Mouse (Mus musculus): ENCODE data around the gene Myo18a. TPM values are rescaled to one million over a fixed set of nuclear protein-coding genes. Genes with fewer than 3 reads are reported as not detected.
A peak's percentile ranks its signal among the peaks of the same experiment; 100 is the strongest.

Myo18a gene
- polyA plus RNA-seq, 1 experiment from 2014 or later, result 16.0 TPM

DNA sequence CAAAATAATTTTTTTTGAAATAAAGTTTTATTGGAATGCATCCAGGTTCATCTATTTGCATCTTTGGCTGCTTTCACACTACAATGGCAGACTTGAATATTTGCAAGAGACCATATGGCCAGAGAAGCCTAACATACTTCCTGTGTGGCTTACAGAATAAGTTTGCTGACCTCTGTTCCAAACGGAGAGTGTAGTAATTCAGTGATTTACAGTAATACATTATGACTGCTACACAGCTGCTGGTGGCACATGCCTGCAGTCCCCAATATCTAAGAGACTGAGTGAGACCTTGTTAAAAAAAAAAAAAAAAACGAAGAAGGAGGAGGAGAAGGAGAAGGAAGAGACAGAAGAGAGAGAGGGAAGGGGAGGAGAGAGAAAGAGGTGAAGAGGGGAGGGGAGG is 126.4 kb downstream of the Myo18a start:
- no peaks in the 10 kb centered on the region; the same call in 1 of the 2 replicates for H3K4me1 ChIP-seq (ENCODE audit: control insufficient read depth, low read depth, low read length)
- no peak overlapping the region for H3K9ac ChIP-seq (ENCODE audit: low read depth, low read length)
- WGBS (ENCODE audit: insufficient replicate concordance), result 3% methylated on average over 1 of the region's 2 CpGs
- H3K27me3 ChIP-seq (ENCODE audit: control insufficient read depth, insufficient read depth, low read depth, low read length), result peaks cover 3% of the 10 kb centered on the region; the same call in 1 of the 2 replicates
- no peak overlapping the region for H3K4me2 ChIP-seq (ENCODE audit: low read depth, low read length)
- no peak overlapping the region for H3K4me3 ChIP-seq (ENCODE audit: low read depth, low read length)
- no peak for ATAC-seq (ENCODE audit: low read depth)
- no peak overlapping the region for H3K27ac ChIP-seq (ENCODE audit: low read length)
- H3K36me3 ChIP-seq (ENCODE audit: control insufficient read depth, insufficient read depth), result no peaks in the 10 kb centered on the region
- no peaks in the 10 kb centered on the region for H3K9me3 ChIP-seq (replicated peaks; ENCODE audit: control insufficient read depth, low read length)

DNA sequence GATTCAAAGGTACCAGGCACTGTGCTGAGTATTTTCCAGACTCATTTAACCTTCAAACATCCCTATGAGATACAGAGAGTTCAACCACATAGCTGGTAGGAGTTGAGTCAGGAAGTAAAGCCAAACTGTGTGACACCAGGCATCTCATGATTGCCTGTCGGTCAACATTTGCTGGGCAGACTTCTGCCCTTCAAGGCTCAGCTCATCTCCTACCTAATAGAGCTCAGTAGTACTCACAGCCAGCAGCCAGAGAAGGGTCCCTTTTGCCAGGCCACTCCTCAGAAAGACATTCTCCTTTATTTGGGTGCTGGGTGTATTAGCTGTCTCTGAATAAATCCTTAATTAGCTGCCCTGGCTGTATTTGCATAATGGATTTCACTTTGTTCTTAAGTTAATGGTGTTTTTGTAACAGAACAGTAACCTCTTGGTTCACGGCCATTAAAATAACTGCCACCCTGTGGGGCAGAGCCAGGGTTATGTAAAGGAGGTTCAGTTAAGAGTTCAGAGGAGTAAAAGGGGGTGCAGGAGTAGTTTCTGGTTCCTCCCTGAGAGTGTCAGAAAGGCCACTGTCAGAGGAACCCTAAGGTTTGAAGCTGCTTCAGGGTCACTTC is 127.7 kb downstream of the Myo18a start:
- no peaks in the 10 kb centered on the region for H3K9me3 ChIP-seq (replicated peaks; ENCODE audit: control insufficient read depth, low read length)
- H3K4me1 ChIP-seq (ENCODE audit: control insufficient read depth, low read depth, low read length), result peaks cover 3% of the 10 kb centered on the region; the same call in 1 of the 2 replicates
- H3K4me2 ChIP-seq (ENCODE audit: low read depth, low read length), result no peak overlapping the region
- WGBS (ENCODE audit: insufficient replicate concordance), result 41% methylated on average over 2 of the region's 2 CpGs
- peaks cover 3% of the 10 kb centered on the region; the same call in 1 of the 2 replicates for H3K27me3 ChIP-seq (ENCODE audit: control insufficient read depth, insufficient read depth, low read depth, low read length)
- ATAC-seq (ENCODE audit: low read depth), result no peak
- H3K9ac ChIP-seq (ENCODE audit: low read depth, low read length), result no peak overlapping the region
- no peak overlapping the region for H3K4me3 ChIP-seq (ENCODE audit: low read depth, low read length)
- no peak overlapping the region for H3K27ac ChIP-seq (ENCODE audit: low read length)
- no peaks in the 10 kb centered on the region for H3K36me3 ChIP-seq (ENCODE audit: control insufficient read depth, insufficient read depth)

DNA sequence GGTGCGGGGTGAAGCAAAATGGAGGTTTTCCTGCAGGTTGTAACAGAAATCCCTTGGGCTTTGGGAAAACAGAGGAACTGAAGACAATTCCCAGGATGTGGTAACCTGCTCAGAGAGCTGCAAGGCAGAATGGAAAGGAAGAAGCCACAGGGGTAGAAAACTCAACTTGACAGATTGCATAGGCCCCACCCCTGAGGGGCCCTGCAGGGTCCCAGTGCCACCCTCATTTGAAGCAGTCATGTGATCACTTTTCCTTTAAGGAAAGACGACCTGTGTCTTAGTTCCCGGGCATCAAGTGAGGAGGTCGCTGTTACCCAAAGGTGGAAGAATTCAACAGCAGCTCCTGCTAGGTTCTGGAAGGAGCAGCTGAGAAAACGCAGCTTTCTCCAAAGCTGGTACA is 129.8 kb downstream of the Myo18a start:
- Histone ChIP-seq H3K36me3 (ENCODE audit: control insufficient read depth, insufficient read depth) (no peaks in the 10 kb centered on the region), H3K4me2 (ENCODE audit: low read depth, low read length) (peak overlapping the region; percentile 39), H3K4me3 (ENCODE audit: low read depth, low read length) (peak overlapping the region; percentile 50), H3K27ac (ENCODE audit: low read length) (peak overlapping the region; percentile 65; the same call in 1 of the 2 replicates), H3K27me3 (ENCODE audit: control insufficient read depth, insufficient read depth, low read depth, low read length) (peaks cover 19% of the 10 kb centered on the region), H3K9ac (ENCODE audit: low read depth, low read length) (peak overlapping the region; percentile 13; the same call in 1 of the 2 replicates), H3K9me3 (replicated peaks; ENCODE audit: control insufficient read depth, low read length) (no peaks in the 10 kb centered on the region), H3K4me1 (ENCODE audit: control insufficient read depth, low read depth, low read length) (peaks cover 3% of the 10 kb centered on the region; the same call in 1 of the 2 replicates)
- no peak for ATAC-seq (ENCODE audit: low read depth)
- 20% methylated on average over 5 of the region's 5 CpGs for WGBS (ENCODE audit: insufficient replicate concordance)

DNA sequence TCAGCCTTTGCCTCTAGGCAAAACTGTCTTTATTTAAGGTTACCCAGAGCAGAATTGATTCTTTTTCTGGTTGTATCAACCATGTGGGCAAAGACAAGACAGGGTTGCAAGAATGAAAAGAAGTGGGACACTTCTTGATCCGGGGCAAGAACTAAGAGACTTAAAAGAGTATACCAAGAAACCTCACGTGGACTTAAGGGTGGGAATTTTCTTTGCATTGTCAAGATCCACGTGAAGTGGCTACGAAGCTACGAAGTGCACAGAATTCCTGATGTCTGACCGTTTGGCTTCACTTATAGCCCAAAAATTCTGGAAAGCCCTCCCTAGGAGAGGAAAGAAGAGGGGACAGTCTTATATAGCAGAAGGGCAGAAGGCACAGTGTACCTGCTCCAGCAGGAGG is 130.2 kb downstream of the Myo18a start:
- peak overlapping the region; percentile 13; the same call in 1 of the 2 replicates for H3K9ac ChIP-seq (ENCODE audit: low read depth, low read length)
- H3K4me1 ChIP-seq (ENCODE audit: control insufficient read depth, low read depth, low read length), result peaks cover 3% of the 10 kb centered on the region; the same call in 1 of the 2 replicates
- peak overlapping the region; percentile 50 for H3K4me3 ChIP-seq (ENCODE audit: low read depth, low read length)
- H3K27me3 ChIP-seq (ENCODE audit: control insufficient read depth, insufficient read depth, low read depth, low read length), result peaks cover 19% of the 10 kb centered on the region
- H3K36me3 ChIP-seq (ENCODE audit: control insufficient read depth, insufficient read depth), result no peaks in the 10 kb centered on the region
- peak overlapping the region; percentile 25; the same call in 1 of the 2 replicates for H3K4me2 ChIP-seq (ENCODE audit: low read depth, low read length)
- ATAC-seq (ENCODE audit: low read depth), result no peak
- peak overlapping the region; percentile 65 for H3K27ac ChIP-seq (ENCODE audit: low read length)
- WGBS (ENCODE audit: insufficient replicate concordance), result 34% methylated on average over 6 of the region's 6 CpGs
- H3K9me3 ChIP-seq (replicated peaks; ENCODE audit: control insufficient read depth, low read length), result no peaks in the 10 kb centered on the region

DNA sequence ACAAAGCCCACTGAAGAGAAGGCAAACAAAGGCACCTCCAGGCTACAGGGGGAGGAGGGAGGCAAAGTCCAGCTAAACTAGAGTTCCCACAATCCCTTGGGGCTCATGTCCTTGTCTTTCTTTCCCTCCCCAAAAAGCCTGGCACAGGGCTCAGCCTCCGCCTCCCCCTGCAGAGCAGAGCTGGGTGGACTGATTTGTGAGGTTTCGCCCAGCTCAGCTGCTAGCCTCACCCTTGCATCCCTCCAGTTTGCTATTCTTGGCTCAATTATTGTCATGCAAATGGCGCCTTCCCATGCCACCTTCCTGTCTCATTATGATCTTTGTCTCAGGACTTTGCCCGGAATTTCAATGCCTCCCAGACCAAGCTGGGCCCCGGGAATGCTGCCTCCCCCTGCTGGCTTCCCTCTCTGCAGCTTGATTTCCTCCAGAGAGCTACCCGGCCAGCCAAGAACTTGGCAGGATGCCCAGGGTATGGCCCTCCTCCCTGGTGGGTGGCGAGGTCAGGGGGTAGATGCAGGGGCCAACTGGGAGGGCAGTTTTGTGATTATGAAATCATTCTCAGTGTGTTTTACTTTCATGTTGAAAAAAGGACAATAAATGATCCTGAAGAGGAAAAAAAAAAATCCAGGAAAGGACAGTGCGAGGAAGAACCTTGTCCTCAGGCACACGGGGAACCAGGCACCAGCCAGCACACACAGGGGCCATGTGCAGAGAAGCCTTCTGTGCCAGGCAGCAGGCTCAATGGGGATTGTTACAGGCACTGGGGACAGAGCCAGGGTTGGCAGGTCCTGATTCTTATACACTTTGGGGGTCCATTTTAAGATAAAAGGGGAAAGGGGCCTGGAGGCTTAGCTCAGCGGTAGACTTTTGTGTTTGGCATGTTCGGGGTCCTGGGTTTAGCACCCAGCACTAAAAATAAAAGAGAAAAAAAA is 131.0 kb downstream of the Myo18a start, which contains the start of gene Pipox:
Gene Pipox, minus strand, starts transcription at position 310 of the 932 bp plus-strand sequence.
- Histone ChIP-seq H3K36me3 (ENCODE audit: control insufficient read depth, insufficient read depth) (no peaks in the 10 kb centered on the region), H3K27ac (ENCODE audit: low read length) (peak within 1 kb of the TSS; percentile 75), H3K4me3 (ENCODE audit: low read depth, low read length) (peak within 1 kb of the TSS; percentile 50), H3K9ac (ENCODE audit: low read depth, low read length) (peak within 1 kb of the TSS; percentile 13; the same call in 1 of the 2 replicates), H3K4me2 (ENCODE audit: low read depth, low read length) (peak within 1 kb of the TSS; percentile 25; the same call in 1 of the 2 replicates), H3K9me3 (replicated peaks; ENCODE audit: control insufficient read depth, low read length) (no peaks in the 10 kb centered on the region), H3K4me1 (ENCODE audit: control insufficient read depth, low read depth, low read length) (peaks cover 3% of the 10 kb centered on the region; the same call in 1 of the 2 replicates), H3K27me3 (ENCODE audit: control insufficient read depth, insufficient read depth, low read depth, low read length) (peaks cover 19% of the 10 kb centered on the region)
- ATAC-seq (ENCODE audit: low read depth), result peak; percentile 91
- 21% methylated on average over 11 of the region's 11 CpGs for WGBS (ENCODE audit: insufficient replicate concordance)

DNA sequence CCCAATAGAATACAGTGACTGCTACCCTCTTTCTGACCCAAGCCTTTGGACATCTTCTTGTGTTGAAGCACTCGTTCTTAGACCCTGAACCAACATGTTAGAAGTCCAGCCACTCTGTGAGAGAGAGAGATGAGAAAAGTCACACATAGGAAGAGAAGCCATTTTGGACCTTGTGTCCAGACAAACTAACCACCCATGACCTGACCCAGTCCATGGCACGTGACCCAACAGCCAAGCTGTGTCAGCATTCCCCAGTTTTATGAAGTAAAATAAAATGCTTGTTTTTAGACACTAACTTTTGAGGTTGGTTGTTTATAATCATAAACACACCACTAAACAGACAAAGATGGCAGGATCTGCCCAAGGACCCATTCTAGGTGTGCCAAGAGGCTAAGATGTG is 131.9 kb downstream of the Myo18a start:
- Histone ChIP-seq H3K4me1 (ENCODE audit: control insufficient read depth, low read depth, low read length) (peaks cover 3% of the 10 kb centered on the region; the same call in 1 of the 2 replicates), H3K9me3 (replicated peaks; ENCODE audit: control insufficient read depth, low read length) (no peaks in the 10 kb centered on the region), H3K4me3 (ENCODE audit: low read depth, low read length) (no peak overlapping the region), H3K27ac (ENCODE audit: low read length) (no peak overlapping the region), H3K4me2 (ENCODE audit: low read depth, low read length) (no peak overlapping the region), H3K36me3 (ENCODE audit: control insufficient read depth, insufficient read depth) (no peaks in the 10 kb centered on the region), H3K27me3 (ENCODE audit: control insufficient read depth, insufficient read depth, low read depth, low read length) (peaks cover 19% of the 10 kb centered on the region), H3K9ac (ENCODE audit: low read depth, low read length) (no peak overlapping the region)
- ATAC-seq (ENCODE audit: low read depth), result no peak
- WGBS (ENCODE audit: insufficient replicate concordance), result 53% methylated on average over 2 of the region's 2 CpGs

DNA sequence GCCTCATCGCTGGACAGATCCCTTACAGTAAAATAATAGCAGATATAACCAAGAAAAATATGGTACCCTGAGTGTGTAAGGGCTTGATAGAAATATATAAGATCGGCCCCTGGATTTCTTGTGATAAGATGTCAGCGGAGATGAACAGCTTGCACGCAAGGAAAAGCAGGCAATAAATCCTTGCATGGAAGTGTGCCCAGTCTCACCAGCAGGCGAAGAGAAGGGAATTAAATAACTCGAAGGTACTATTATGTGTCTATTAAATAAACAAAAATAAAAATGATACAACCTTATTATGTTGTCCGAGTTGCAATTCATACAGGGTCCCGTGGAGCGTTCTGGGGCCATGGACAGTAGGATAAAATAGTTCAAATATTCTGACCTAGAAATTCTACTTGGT is 133.0 kb downstream of the Myo18a start:
- H3K4me3 ChIP-seq (ENCODE audit: low read depth, low read length), result no peak overlapping the region
- peaks cover 5% of the 10 kb centered on the region; the same call in 1 of the 2 replicates for H3K4me1 ChIP-seq (ENCODE audit: control insufficient read depth, low read depth, low read length)
- no peak overlapping the region for H3K9ac ChIP-seq (ENCODE audit: low read depth, low read length)
- no peaks in the 10 kb centered on the region for H3K36me3 ChIP-seq (ENCODE audit: control insufficient read depth, insufficient read depth)
- 66% methylated on average over 9 of the region's 9 CpGs for WGBS (ENCODE audit: insufficient replicate concordance)
- no peak overlapping the region for H3K27ac ChIP-seq (ENCODE audit: low read length)
- H3K27me3 ChIP-seq (ENCODE audit: control insufficient read depth, insufficient read depth, low read depth, low read length), result peaks cover 19% of the 10 kb centered on the region
- ATAC-seq (ENCODE audit: low read depth), result no peak
- H3K4me2 ChIP-seq (ENCODE audit: low read depth, low read length), result no peak overlapping the region
- no peaks in the 10 kb centered on the region for H3K9me3 ChIP-seq (replicated peaks; ENCODE audit: control insufficient read depth, low read length)

DNA sequence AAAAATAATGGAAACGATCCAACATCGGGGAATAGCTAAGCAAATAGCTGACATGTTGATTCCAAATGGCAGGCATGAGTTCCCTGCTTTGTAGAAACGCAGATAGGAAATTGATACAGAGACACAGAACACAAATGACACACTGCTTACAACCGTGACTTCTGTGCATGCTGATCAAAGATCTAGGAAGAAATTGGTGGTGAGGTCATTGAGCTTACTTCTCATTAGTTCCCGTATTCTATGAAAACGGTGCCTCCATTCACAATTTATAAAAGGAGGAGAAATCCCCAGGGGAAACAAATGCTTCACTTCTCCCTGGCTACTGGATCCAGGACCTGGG is 133.4 kb downstream of the Myo18a start:
- WGBS (ENCODE audit: insufficient replicate concordance), result 51% methylated on average over 6 of the region's 6 CpGs

More for the DNA sequence above, 133.4 kb downstream of the Myo18a start:
- Histone ChIP-seq H3K4me3 (ENCODE audit: low read depth, low read length) (no peak overlapping the region), H3K9ac (ENCODE audit: low read depth, low read length) (no peak overlapping the region), H3K36me3 (ENCODE audit: control insufficient read depth, insufficient read depth) (no peaks in the 10 kb centered on the region), H3K27ac (ENCODE audit: low read length) (no peak overlapping the region), H3K4me1 (ENCODE audit: control insufficient read depth, low read depth, low read length) (peaks cover 6% of the 10 kb centered on the region; the same call in 1 of the 2 replicates), H3K27me3 (ENCODE audit: control insufficient read depth, insufficient read depth, low read depth, low read length) (peaks cover 19% of the 10 kb centered on the region), H3K9me3 (replicated peaks; ENCODE audit: control insufficient read depth, low read length) (no peaks in the 10 kb centered on the region), H3K4me2 (ENCODE audit: low read depth, low read length) (no peak overlapping the region)
- no peak for ATAC-seq (ENCODE audit: low read depth)
